Mouse (Mus musculus): ENCODE results near the gene Tnrc18. TPM values are rescaled to one million over a fixed set of nuclear protein-coding genes. Genes with fewer than 3 reads are reported as not detected.
A peak's percentile ranks its signal among the peaks of the same experiment; 100 is the strongest.

Gene Tnrc18
- polyA plus RNA-seq, 1 experiment: 35.9 TPM

DNA sequence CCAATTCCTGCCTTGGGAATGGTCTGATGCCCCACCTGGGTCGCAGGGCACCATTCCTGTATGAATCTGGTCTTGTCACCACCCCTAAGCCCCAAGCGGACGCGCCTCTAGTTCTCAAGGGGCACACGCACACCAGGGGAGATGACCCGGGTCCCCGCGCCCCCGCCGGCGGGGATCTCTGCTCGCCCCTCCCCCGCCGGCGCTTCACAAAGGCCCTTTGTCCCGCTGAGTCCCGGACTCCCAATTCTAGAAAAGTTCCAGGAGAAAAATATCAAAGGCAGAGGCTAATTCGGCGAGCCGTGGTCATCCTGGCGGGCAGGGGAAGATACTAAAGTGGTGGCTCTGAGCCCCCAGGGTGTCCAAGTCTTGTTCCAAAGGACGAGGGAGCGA, 3.7 kb downstream of the Tnrc18 start:
- H3K4me1 ChIP-seq (ENCODE audit: control insufficient read depth, insufficient read depth, low read length): peaks cover 13% of the 10 kb centered on the region
- H3K4me3 ChIP-seq (ENCODE audit: control insufficient read depth, low read depth, low read length): peak overlapping the region; percentile 53
- H3K27ac ChIP-seq (ENCODE audit: control insufficient read depth, insufficient read depth, low read depth, low read length): no peak overlapping the region
- no peaks in the 10 kb centered on the region; the same call in 1 of the 2 replicates for H3K27me3 ChIP-seq (ENCODE audit: control insufficient read depth, insufficient read depth, low read length)
- H3K36me3 ChIP-seq (ENCODE audit: control insufficient read depth, insufficient read depth, low read length): no peaks in the 10 kb centered on the region
- TF ChIP-seq CTCF (IDR thresholded peaks at IDR 0.05; ENCODE audit: control insufficient read depth, insufficient read depth, insufficient replicate concordance, low read depth, low read length): no peak
- no peak for TF ChIP-seq POLR2A (IDR thresholded peaks at IDR 0.05; ENCODE audit: control insufficient read depth, low read depth, low read length)

DNA sequence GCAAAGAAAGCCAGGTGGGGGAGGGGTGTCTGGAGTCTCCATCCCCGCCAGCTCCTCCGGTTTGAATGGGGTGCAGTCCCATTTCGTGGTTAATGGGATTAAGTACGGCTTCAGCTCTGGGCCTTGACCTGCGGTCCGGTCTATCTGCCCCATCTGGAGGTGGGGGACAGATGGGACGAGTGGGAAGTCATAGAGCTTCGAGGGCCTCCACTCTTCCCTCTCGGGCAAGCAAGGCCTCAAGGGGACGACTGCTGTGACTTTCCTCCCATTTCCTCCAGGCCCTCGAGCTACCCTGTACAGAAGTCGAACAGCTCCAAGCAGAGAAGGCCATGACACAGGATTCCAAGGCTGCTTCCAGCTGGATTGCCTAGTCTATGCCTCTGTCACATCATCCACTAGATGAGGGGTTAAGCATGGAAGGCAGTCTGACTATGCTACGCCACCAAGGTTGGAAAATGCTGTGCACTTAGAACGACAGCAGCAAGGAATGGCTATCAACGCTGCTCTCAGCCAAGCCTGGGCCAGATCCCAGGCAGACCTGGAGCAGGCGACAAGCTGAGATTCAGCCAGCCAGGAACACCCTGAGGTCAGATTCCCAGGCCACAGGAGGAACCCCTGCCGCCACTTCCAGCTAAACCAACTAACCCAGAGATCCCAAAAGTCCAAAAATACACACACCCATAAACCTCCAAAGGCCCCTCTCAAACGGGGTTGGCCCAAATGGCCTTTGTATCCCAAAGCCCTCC, 4.3 kb downstream of the Tnrc18 start:
- no peak overlapping the region for H3K27ac ChIP-seq (ENCODE audit: control insufficient read depth, insufficient read depth, low read depth, low read length)
- H3K4me3 ChIP-seq (ENCODE audit: control insufficient read depth, low read depth, low read length): no peak overlapping the region
- TF ChIP-seq CTCF (IDR thresholded peaks at IDR 0.05; ENCODE audit: control insufficient read depth, insufficient read depth, insufficient replicate concordance, low read depth, low read length): no peak
- no peak for TF ChIP-seq POLR2A (IDR thresholded peaks at IDR 0.05; ENCODE audit: control insufficient read depth, low read depth, low read length)
- H3K36me3 ChIP-seq (ENCODE audit: control insufficient read depth, insufficient read depth, low read length): no peaks in the 10 kb centered on the region
- no peaks in the 10 kb centered on the region; the same call in 1 of the 2 replicates for H3K27me3 ChIP-seq (ENCODE audit: control insufficient read depth, insufficient read depth, low read length)
- peaks cover 13% of the 10 kb centered on the region for H3K4me1 ChIP-seq (ENCODE audit: control insufficient read depth, insufficient read depth, low read length)

GRCm38 (mm10) chr5:142812621-142812975, 4.9 kb downstream of the Tnrc18 start:
- TF ChIP-seq POLR2A (IDR thresholded peaks at IDR 0.05; ENCODE audit: control insufficient read depth, low read depth, low read length) (no peak), CTCF (IDR thresholded peaks at IDR 0.05; ENCODE audit: control insufficient read depth, insufficient read depth, insufficient replicate concordance, low read depth, low read length) (no peak)

DNA sequence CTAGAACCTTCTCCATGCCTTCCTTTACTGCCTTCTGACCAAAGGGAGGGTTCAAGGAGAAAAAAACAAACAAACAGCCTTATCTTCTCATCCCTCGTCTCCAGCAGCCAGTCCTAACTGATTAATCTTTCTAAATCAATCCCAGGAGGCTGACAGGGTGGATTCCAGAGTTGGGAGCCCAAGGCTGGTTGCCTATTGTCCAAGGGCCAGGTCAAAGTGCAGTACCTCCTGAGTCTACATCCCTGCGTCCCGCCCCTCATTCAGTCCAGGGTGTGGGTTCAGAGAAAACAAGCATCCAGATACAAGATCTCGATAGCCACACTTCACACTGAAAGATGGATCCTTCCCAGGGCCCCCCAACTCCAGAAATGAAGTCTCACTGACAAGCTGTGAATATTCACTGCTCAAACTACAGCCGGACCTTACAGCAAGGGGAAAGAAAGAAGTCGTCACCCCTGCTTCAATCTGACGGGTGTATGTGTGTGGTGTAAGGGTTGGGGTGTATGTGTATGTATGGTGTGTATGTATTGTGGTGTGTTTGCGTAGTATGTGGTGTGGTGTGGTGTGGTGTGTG, 5.5 kb downstream of the Tnrc18 start:
- TF ChIP-seq CTCF (IDR thresholded peaks at IDR 0.05; ENCODE audit: control insufficient read depth, insufficient read depth, insufficient replicate concordance, low read depth, low read length) (no peak), POLR2A (IDR thresholded peaks at IDR 0.05; ENCODE audit: control insufficient read depth, low read depth, low read length) (no peak)
- H3K27me3 ChIP-seq (ENCODE audit: control insufficient read depth, insufficient read depth, low read length): no peaks in the 10 kb centered on the region; the same call in 1 of the 2 replicates
- H3K4me3 ChIP-seq (ENCODE audit: control insufficient read depth, low read depth, low read length): no peak overlapping the region
- H3K36me3 ChIP-seq (ENCODE audit: control insufficient read depth, insufficient read depth, low read length): no peaks in the 10 kb centered on the region
- H3K4me1 ChIP-seq (ENCODE audit: control insufficient read depth, insufficient read depth, low read length): peaks cover 13% of the 10 kb centered on the region
- no peak overlapping the region for H3K27ac ChIP-seq (ENCODE audit: control insufficient read depth, insufficient read depth, low read depth, low read length)

More at GRCm38 (mm10) chr5:142812621-142812975, 4.9 kb downstream of the Tnrc18 start:
- Histone ChIP-seq H3K4me1 (ENCODE audit: control insufficient read depth, insufficient read depth, low read length) (peaks cover 13% of the 10 kb centered on the region), H3K36me3 (ENCODE audit: control insufficient read depth, insufficient read depth, low read length) (no peaks in the 10 kb centered on the region), H3K4me3 (ENCODE audit: control insufficient read depth, low read depth, low read length) (no peak overlapping the region), H3K27ac (ENCODE audit: control insufficient read depth, insufficient read depth, low read depth, low read length) (no peak overlapping the region), H3K27me3 (ENCODE audit: control insufficient read depth, insufficient read depth, low read length) (no peaks in the 10 kb centered on the region; the same call in 1 of the 2 replicates)

GRCm38 (mm10) chr5:142810710-142811599, 6.5 kb downstream of the Tnrc18 start:
- TF ChIP-seq CTCF (IDR thresholded peaks at IDR 0.05; ENCODE audit: control insufficient read depth, insufficient read depth, insufficient replicate concordance, low read depth, low read length) (no peak), POLR2A (IDR thresholded peaks at IDR 0.05; ENCODE audit: control insufficient read depth, low read depth, low read length) (no peak)
- Histone ChIP-seq H3K27ac (ENCODE audit: control insufficient read depth, insufficient read depth, low read depth, low read length) (no peak overlapping the region), H3K4me1 (ENCODE audit: control insufficient read depth, insufficient read depth, low read length) (peaks cover 13% of the 10 kb centered on the region), H3K4me3 (ENCODE audit: control insufficient read depth, low read depth, low read length) (no peak overlapping the region), H3K27me3 (ENCODE audit: control insufficient read depth, insufficient read depth, low read length) (no peaks in the 10 kb centered on the region; the same call in 1 of the 2 replicates), H3K36me3 (ENCODE audit: control insufficient read depth, insufficient read depth, low read length) (no peaks in the 10 kb centered on the region)

DNA sequence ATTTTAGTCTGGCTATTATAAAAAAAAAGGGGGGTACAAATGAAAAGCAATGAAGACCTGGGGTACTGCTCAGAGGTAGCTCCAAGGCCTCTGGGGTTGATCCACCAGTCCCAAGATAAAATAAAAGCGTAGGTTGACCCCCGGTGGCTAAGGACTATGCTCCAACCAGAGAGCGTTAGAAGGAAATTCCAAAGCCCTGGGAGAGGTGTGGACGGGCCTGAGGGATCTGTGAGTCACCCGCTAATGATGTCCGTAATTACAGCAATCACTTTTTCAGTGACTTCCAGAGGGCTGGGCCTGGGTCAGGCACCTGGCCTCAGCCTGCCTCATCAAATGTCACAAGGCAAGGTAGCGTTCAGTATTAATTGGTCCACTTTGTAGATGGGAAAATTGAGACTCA, 9.8 kb downstream of the Tnrc18 start:
- no peak overlapping the region for H3K4me3 ChIP-seq (ENCODE audit: control insufficient read depth, low read depth, low read length)
- TF ChIP-seq POLR2A (IDR thresholded peaks at IDR 0.05; ENCODE audit: control insufficient read depth, low read depth, low read length) (no peak), CTCF (IDR thresholded peaks at IDR 0.05; ENCODE audit: control insufficient read depth, insufficient read depth, insufficient replicate concordance, low read depth, low read length) (no peak)
- H3K4me1 ChIP-seq (ENCODE audit: control insufficient read depth, insufficient read depth, low read length): peaks cover 6% of the 10 kb centered on the region
- H3K27me3 ChIP-seq (ENCODE audit: control insufficient read depth, insufficient read depth, low read length): no peaks in the 10 kb centered on the region
- H3K27ac ChIP-seq (ENCODE audit: control insufficient read depth, insufficient read depth, low read depth, low read length): no peak overlapping the region
- H3K36me3 ChIP-seq (ENCODE audit: control insufficient read depth, insufficient read depth, low read length): no peaks in the 10 kb centered on the region

- Histone ChIP-seq H3K4me1 (ENCODE audit: control insufficient read depth, insufficient read depth, low read length) (peaks cover 2% of the 10 kb centered on the region), H3K27me3 (ENCODE audit: control insufficient read depth, insufficient read depth, low read length) (no peaks in the 10 kb centered on the region), H3K36me3 (ENCODE audit: control insufficient read depth, insufficient read depth, low read length) (no peaks in the 10 kb centered on the region), H3K27ac (ENCODE audit: control insufficient read depth, insufficient read depth, low read depth, low read length) (no peak overlapping the region), H3K4me3 (ENCODE audit: control insufficient read depth, low read depth, low read length) (no peak overlapping the region)
- no peak for TF ChIP-seq POLR2A (IDR thresholded peaks at IDR 0.05; ENCODE audit: control insufficient read depth, low read depth, low read length)
- no peak for TF ChIP-seq CTCF (IDR thresholded peaks at IDR 0.05; ENCODE audit: control insufficient read depth, insufficient read depth, insufficient replicate concordance, low read depth, low read length)
Measured at GRCm38 (mm10) chr5:142803746-142804145, 13.7 kb downstream of the Tnrc18 start.

Data from testis, adult 2 months (tissue).